11 mouse cellular contexts compared by ENCODE assay signal in the genomic region with DNA sequence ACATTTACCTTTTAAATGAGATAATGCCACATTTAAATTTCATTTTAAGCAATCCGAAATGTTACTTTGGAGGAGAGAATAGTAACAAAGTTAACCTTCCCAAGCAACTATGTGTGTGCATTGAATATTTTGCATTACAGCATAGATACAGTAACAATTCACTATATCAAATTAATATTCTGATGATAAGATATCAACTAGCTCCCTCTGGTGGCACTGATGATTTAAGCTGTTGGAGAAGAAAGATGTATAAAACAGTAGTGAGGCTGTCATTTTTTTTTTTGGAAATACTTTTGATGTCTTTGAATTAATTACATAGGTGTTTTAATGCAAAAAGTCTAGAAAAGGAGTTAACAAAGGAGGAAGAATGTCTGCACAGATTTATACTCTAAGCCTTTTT. TPM values are rescaled to one million over a fixed set of nuclear protein-coding genes. Genes with fewer than 3 reads are reported as not detected.
DNase-seq lines count a peak whose midpoint lies in the region; ATAC-seq and TF ChIP-seq lines count a peak whose summit lies in the region.
"Had no signal": no experiment of that assay in that cellular context is flagged by ENCODE, and none has a peak within 500 bp of the region (broad histone marks: within the 10 kb centered on the region; RNA-seq: fewer than 3 reads in every experiment).

No protein-coding gene starts in this region.

- H3K4me1 ChIP-seq in heart, adult 2 months (ENCODE audit: control insufficient read depth, insufficient read depth, low read length): no peaks in the 10 kb centered on the region; the same call in 1 of the 2 replicates
- H3K4me1 ChIP-seq in heart, embryonic 11.5 days (ENCODE audit: control insufficient read depth, insufficient read depth, low read length): no peaks in the 10 kb centered on the region
- no peaks in the 10 kb centered on the region for H3K4me1 ChIP-seq in limb, embryonic 14.5 days (ENCODE audit: control insufficient read depth, insufficient read depth, low read length)
- H3K4me1 ChIP-seq in limb, embryonic 10.5 days: no peaks in the 10 kb centered on the region
- H3K4me1 ChIP-seq in forebrain, embryonic 16.5 days (replicated peaks; ENCODE audit: control insufficient read depth, insufficient read depth, low read length): no peaks in the 10 kb centered on the region
- H3K4me1 ChIP-seq: embryonic facial prominence, embryonic 12.5 days; heart, embryonic 13.5 days; midbrain, embryonic 15.5 days had no signal

- peak; percentile 71 for TF ChIP-seq CTCF in heart, adult 2 months (IDR thresholded peaks at IDR 0.05)

- ATAC-seq in heart, embryonic 11.5 days (replicated peaks; ENCODE audit: insufficient number of reproducible peaks, low FRiP score, low TSS enrichment): no peak
- ATAC-seq in limb, embryonic 14.5 days (ENCODE audit: low FRiP score, low read depth): no peak
- no peak for ATAC-seq in forebrain, embryonic 16.5 days
- ATAC-seq: midbrain, embryonic 15.5 days had no signal

- no peak overlapping the region for H3K27ac ChIP-seq in heart, adult 2 months
- no peak overlapping the region for H3K27ac ChIP-seq in heart, embryonic 11.5 days (ENCODE audit: low read depth, low read length)
- no peak overlapping the region for H3K27ac ChIP-seq in limb, embryonic 14.5 days (replicated peaks; ENCODE audit: low read depth, low read length)
- H3K27ac ChIP-seq in limb, embryonic 10.5 days: no peak overlapping the region
- H3K27ac ChIP-seq in forebrain, embryonic 16.5 days (ENCODE audit: low read length): no peak overlapping the region
- H3K27ac ChIP-seq: embryonic facial prominence, embryonic 12.5 days; heart, embryonic 13.5 days; midbrain, embryonic 15.5 days had no signal

- no peaks in the 10 kb centered on the region for H3K36me3 ChIP-seq in heart, adult 2 months (ENCODE audit: control insufficient read depth, insufficient read depth, low read length)
- no peaks in the 10 kb centered on the region for H3K36me3 ChIP-seq in heart, embryonic 11.5 days (ENCODE audit: control insufficient read depth, insufficient read depth, low read length)
- no peaks in the 10 kb centered on the region for H3K36me3 ChIP-seq in limb, embryonic 14.5 days (ENCODE audit: control insufficient read depth, insufficient read depth, low read length)
- H3K36me3 ChIP-seq in limb, embryonic 10.5 days: no peaks in the 10 kb centered on the region
- no peaks in the 10 kb centered on the region for H3K36me3 ChIP-seq in forebrain, embryonic 16.5 days (ENCODE audit: control insufficient read depth, insufficient read depth)
- H3K36me3 ChIP-seq: embryonic facial prominence, embryonic 12.5 days; heart, embryonic 13.5 days; midbrain, embryonic 15.5 days had no signal

- no peak overlapping the region for H3K4me2 ChIP-seq in heart, embryonic 11.5 days
- H3K4me2 ChIP-seq in limb, embryonic 14.5 days (replicated peaks; ENCODE audit: low read depth, low read length, severe bottlenecking): no peak overlapping the region
- H3K4me2 ChIP-seq in forebrain, embryonic 16.5 days (ENCODE audit: low read length): no peak overlapping the region
- H3K4me2 ChIP-seq: embryonic facial prominence, embryonic 12.5 days; heart, embryonic 13.5 days; midbrain, embryonic 15.5 days had no signal

- no peak for TF ChIP-seq POLR2A in heart, adult 2 months (IDR thresholded peaks at IDR 0.05; ENCODE audit: insufficient read depth, low read depth, low read length)
- no peak for TF ChIP-seq POLR2A in limb, embryonic 14.5 days (IDR thresholded peaks at IDR 0.05; ENCODE audit: borderline replicate concordance, extremely low read depth, insufficient read depth, insufficient read length)

- H3K79me2 ChIP-seq in heart, adult 2 months (replicated peaks; ENCODE audit: control insufficient read depth, insufficient read depth, low read length): no peaks in the 10 kb centered on the region

- H3K9me3 ChIP-seq in heart, embryonic 11.5 days (replicated peaks; ENCODE audit: control insufficient read depth, low read length): no peaks in the 10 kb centered on the region
- no peaks in the 10 kb centered on the region for H3K9me3 ChIP-seq in limb, embryonic 14.5 days (ENCODE audit: control insufficient read depth, low read length)
- no peaks in the 10 kb centered on the region for H3K9me3 ChIP-seq in limb, embryonic 10.5 days (replicated peaks)
- no peaks in the 10 kb centered on the region for H3K9me3 ChIP-seq in forebrain, embryonic 16.5 days (ENCODE audit: control insufficient read depth, low read length)
- H3K9me3 ChIP-seq: embryonic facial prominence, embryonic 12.5 days; heart, embryonic 13.5 days; midbrain, embryonic 15.5 days had no signal

- H3K9ac ChIP-seq in heart, adult 2 months (ENCODE audit: low read depth, low read length): no peak overlapping the region
- no peak overlapping the region for H3K9ac ChIP-seq in heart, embryonic 11.5 days (ENCODE audit: low read depth, low read length)
- H3K9ac ChIP-seq in limb, embryonic 14.5 days (ENCODE audit: low read depth, low read length, severe bottlenecking): no peak overlapping the region
- H3K9ac ChIP-seq in forebrain, embryonic 16.5 days (replicated peaks; ENCODE audit: low read depth, low read length): no peak overlapping the region
- H3K9ac ChIP-seq: embryonic facial prominence, embryonic 12.5 days; heart, embryonic 13.5 days; midbrain, embryonic 15.5 days had no signal

- DNase-seq in heart, adult 2 months: no peak
- DNase-seq in limb, embryonic 14.5 days (ENCODE audit: low spot score): peak; percentile 68
- no peak for DNase-seq in limb, embryonic 10.5 days (ENCODE audit: low spot score)
- DNase-seq in Muller cell, postnatal 12 days (ENCODE audit: inconsistent ontology term): peak; percentile 29
- peak; percentile 55 for DNase-seq in lung, postnatal 10 days
- no peak for DNase-seq in urinary bladder, postnatal 10 days (ENCODE audit: low spot score)

- WGBS in heart, adult 2 months: 84% methylated on average over 1 of the region's 1 CpGs
- WGBS in heart, embryonic 11.5 days (ENCODE audit: insufficient replicate concordance): 84% methylated on average over 1 of the region's 1 CpGs
- 81% methylated on average over 1 of the region's 1 CpGs for WGBS in limb, embryonic 14.5 days
- WGBS in limb, embryonic 10.5 days: 91% methylated on average over 1 of the region's 1 CpGs
- 90% methylated on average over 1 of the region's 1 CpGs for WGBS in forebrain, embryonic 16.5 days

- no peaks in the 10 kb centered on the region for H3K27me3 ChIP-seq in heart, adult 2 months (ENCODE audit: control insufficient read depth, insufficient read depth, low read length)
- H3K27me3 ChIP-seq in heart, embryonic 11.5 days (ENCODE audit: control insufficient read depth, insufficient read depth, low read length): no peaks in the 10 kb centered on the region
- no peaks in the 10 kb centered on the region for H3K27me3 ChIP-seq in limb, embryonic 14.5 days (ENCODE audit: control insufficient read depth, insufficient read depth, low read length)
- no peaks in the 10 kb centered on the region for H3K27me3 ChIP-seq in limb, embryonic 10.5 days (ENCODE audit: low read depth, poor library complexity, severe bottlenecking)
- no peaks in the 10 kb centered on the region; the same call in 1 of the 2 replicates for H3K27me3 ChIP-seq in forebrain, embryonic 16.5 days (replicated peaks; ENCODE audit: control insufficient read depth, insufficient read depth, low read length)
- H3K27me3 ChIP-seq: embryonic facial prominence, embryonic 12.5 days; heart, embryonic 13.5 days had no signal

- no peak for TF ChIP-seq EP300 in heart, adult 2 months (IDR thresholded peaks at IDR 0.05; ENCODE audit: insufficient read depth, low read depth, low read length)

- no peak overlapping the region for H3K4me3 ChIP-seq in heart, adult 2 months
- no peak overlapping the region for H3K4me3 ChIP-seq in heart, embryonic 11.5 days (ENCODE audit: low read depth, low read length)
- H3K4me3 ChIP-seq in limb, embryonic 14.5 days (replicated peaks; ENCODE audit: low read length): no peak overlapping the region
- H3K4me3 ChIP-seq in limb, embryonic 10.5 days: no peak overlapping the region
- no peak overlapping the region for H3K4me3 ChIP-seq in forebrain, embryonic 16.5 days (replicated peaks; ENCODE audit: low read length)
- H3K4me3 ChIP-seq: embryonic facial prominence, embryonic 12.5 days; heart, embryonic 13.5 days; midbrain, embryonic 15.5 days had no signal

- intact Hi-C loops in heart, adult 2 months (cut with DNase I): loop anchor here (5.0 kb wide), 2 partner anchors 329 to 714 kb away; no protein-coding TSS in a partner anchor

RNA-seq across cellular contexts. Expression of a gene that starts 26.5 kb away (rescaled TPM):
- 10 to 100 TPM; 30.6 to 32.5 TPM for total RNA-seq in heart, adult 2 months (2021)
- polyA plus RNA-seq in heart, adult 2 months (2012; rRNA removed): 17.1 and 32.7 TPM in 2 replicates
- 56.6 and 57.7 TPM in 2 replicates for polyA plus RNA-seq in heart, embryonic 11.5 days (2014; fragmentation: Nextera tagmentation; extraction: Ambion mirVana)
- 48.3 and 69.0 TPM in 2 replicates for polyA plus RNA-seq in limb, embryonic 14.5 days (2012; rRNA removed)
- polyA plus RNA-seq in limb, embryonic 14.5 days (2014; fragmentation: Nextera tagmentation; extraction: Ambion mirVana): 112 and 114 TPM in 2 replicates
- polyA plus RNA-seq in limb, embryonic 10.5 days (2016; fragmentation: Nextera tagmentation; extraction: Ambion mirVana): 58.9 and 73.1 TPM in 2 replicates
- 112 TPM in 2 replicates for polyA plus RNA-seq in forebrain, embryonic 16.5 days (2015; fragmentation: Nextera tagmentation; extraction: Ambion mirVana)

Comparison
In these comparisons a context has a peak if more than half of its experiments do, and no peak if none do; other contexts are left out.
1. DNase-seq: peak in limb, embryonic 14.5 days (single experiment), Muller cell, postnatal 12 days (single experiment) and lung, postnatal 10 days (single experiment); none in heart, adult 2 months (0 of 2), limb, embryonic 10.5 days (single experiment) and urinary bladder, postnatal 10 days (single experiment).